Mouse (Mus musculus) adrenal gland, adult 10 weeks (tissue): ENCODE data around the gene Gm21900. TPM values are rescaled to one million over a fixed set of nuclear protein-coding genes. Genes with fewer than 3 reads are reported as not detected.

Experiments
- polyA plus RNA-seq: library from polyadenylated mRNA; stranded (reverse); fragments of 350-450 nt; fragmentation: Illumina TruSeq; extraction: RNeasy Lipid Tissue Mini Kit (QIAGEN cat#74804); gene quantifications from one replicate; pipeline ENCODE4 v1.2.3, GENCODE M21; 2014; ENCODE audit warnings: low read depth, low replicate concordance

Gene Gm21900
- not detected for polyA plus RNA-seq

DNA sequence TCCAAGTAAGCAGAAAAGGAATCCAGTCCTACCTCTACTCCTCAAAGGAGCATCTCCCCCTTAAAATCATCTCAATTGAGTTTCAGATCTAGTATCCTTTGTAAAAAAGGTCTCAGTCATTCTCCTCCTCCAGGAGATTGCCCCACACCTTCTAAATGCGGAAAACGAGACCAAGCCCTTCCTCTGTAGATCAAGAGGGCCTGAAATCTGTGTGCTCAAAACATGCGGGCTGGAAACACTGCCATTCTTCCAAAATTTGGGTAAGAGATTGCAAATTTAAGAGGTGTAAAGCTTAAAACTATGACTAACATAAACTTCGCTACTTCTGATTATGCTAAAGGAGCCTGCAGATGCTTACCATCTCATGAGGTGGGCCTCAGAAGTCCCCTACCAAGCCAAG, at the start of gene Gm21900:
Gene Gm21900, plus strand, starts transcription at position 301 of the 400 bp plus-strand sequence.

Other genes with a start within 250 kb of the Gm21900 start
- gene Gm28510, start 203.6 kb upstream of the Gm21900 start, polyA plus RNA-seq: not detected
- not detected for gene Gm20737, start 80.3 kb upstream of the Gm21900 start, polyA plus RNA-seq
- not detected for gene Gm21775, start 62.9 kb upstream of the Gm21900 start, polyA plus RNA-seq
- not detected for gene Gm20777, start 136.1 kb downstream of the Gm21900 start, polyA plus RNA-seq